Mouse (Mus musculus) forebrain, embryonic 11.5 days (tissue): Measurements from ENCODE around the gene Lrfn4. TPM values are rescaled to one million over a fixed set of nuclear protein-coding genes. Genes with fewer than 3 reads are reported as not detected.
A peak's percentile ranks its signal among the peaks of the same experiment; 100 is the strongest.

Source experiments
- ATAC-seq: fragments of 200-750 bp; cut with Nextera tagmentation; replicated peaks from 2 replicates; pipeline ENCODE4 v1.8.0; 2017; ENCODE audit warnings: moderate TSS enrichment; ENCODE audit not compliant: low FRiP score
- DNase-seq: peaks from one replicate; pipeline ENCODE4 v3.0.0-alpha.2; 2017; ENCODE audit warnings: low spot score
- H3K27ac ChIP-seq: fragments of 300-500 bp; sonication (generic); 2 replicates; pipeline ENCODE4 v1.5.1; 2014; ENCODE audit warnings: low read depth, low read length
- H3K27me3 ChIP-seq: fragments of 300-500 bp; sonication (generic); 2 replicates; pipeline ENCODE4 v1.6.1; 2014; ENCODE audit warnings: mild to moderate bottlenecking, low read length, mixed read lengths; ENCODE audit not compliant: control insufficient read depth, insufficient read depth
- H3K36me3 ChIP-seq: fragments of 300-500 bp; sonication (generic); 2 replicates; pipeline ENCODE4 v1.6.1; 2014; ENCODE audit warnings: mild to moderate bottlenecking, low read length, moderate library complexity, mixed read lengths; ENCODE audit not compliant: control insufficient read depth, insufficient read depth
- H3K4me1 ChIP-seq: fragments of 300-500 bp; sonication (generic); replicated peaks from 2 replicates; pipeline ENCODE4 v1.6.1; 2014; ENCODE audit warnings: low read length, mixed read lengths; ENCODE audit not compliant: control insufficient read depth, insufficient read depth
- H3K4me2 ChIP-seq: fragments of 300-500 bp; sonication (generic); 2 replicates; pipeline ENCODE4 v1.6.1; 2014; ENCODE audit warnings: low read depth, mild to moderate bottlenecking, low read length, moderate library complexity, mixed read lengths; ENCODE audit not compliant: severe bottlenecking
- H3K4me3 ChIP-seq: fragments of 300-500 bp; sonication (generic); 2 replicates; pipeline ENCODE4 v1.5.1; 2014; ENCODE audit warnings: low read depth, low read length
- H3K9ac ChIP-seq: fragments of 300-500 bp; sonication (generic); 2 replicates; pipeline ENCODE4 v1.6.1; 2014; ENCODE audit warnings: low read length
- H3K9me3 ChIP-seq: fragments of 300-500 bp; sonication (generic); 2 replicates; pipeline ENCODE4 v1.6.1; 2016; ENCODE audit warnings: low read length, mixed read lengths; ENCODE audit not compliant: control insufficient read depth
- WGBS: fragments of 180-500 bp; shearing (Covaris S2); extraction: QIAGEN DNeasy Blood & Tissue Kit; methylation state at CpG from one replicate; pipeline ENCODE4 v1.1.7; 2014; 5-methylcytosine and 5-hydroxymethylcytosine counted together
- polyA plus RNA-seq: library from polyadenylated mRNA; unstranded; fragments of >200 nt; fragmentation: Nextera tagmentation; extraction: Ambion mirVana; gene quantifications from 2 replicates; pipeline ENCODE4 v1.2.1, GENCODE M21; 2014

Lrfn4 gene
- polyA plus RNA-seq, 1 experiment from 2014 or later: 8.5 TPM

GRCm38 (mm10) chr19:4614305-4615150 is 939 bp downstream of the Lrfn4 start:
- WGBS: 26% methylated on average over 31 of the region's 49 CpGs
- ATAC-seq: no peak

GRCm38 (mm10) chr19:4613464-4614304 is 1.8 kb downstream of the Lrfn4 start:
- peak overlapping the region; percentile 77 for H3K4me2 ChIP-seq
- no peak overlapping the region for H3K27ac ChIP-seq
- DNase-seq (peak; percentile 52), ATAC-seq (no peak)
- no peaks in the 10 kb centered on the region for H3K27me3 ChIP-seq
- H3K36me3 ChIP-seq: peaks cover 8% of the 10 kb centered on the region; the same call in 1 of the 2 replicates
- 90% methylated on average over 33 of the region's 33 CpGs for WGBS
- H3K9me3 ChIP-seq: no peaks in the 10 kb centered on the region
- H3K4me3 ChIP-seq: peak overlapping the region; percentile 92; the same call in 1 of the 2 replicates
- H3K9ac ChIP-seq: no peak overlapping the region
- H3K4me1 ChIP-seq: peaks cover 13% of the 10 kb centered on the region

More at GRCm38 (mm10) chr19:4614305-4615150, 939 bp downstream of the Lrfn4 start:
- H3K9ac ChIP-seq: peak overlapping the region; percentile 96
- H3K4me3 ChIP-seq: peak overlapping the region; percentile 92
- no peaks in the 10 kb centered on the region for H3K9me3 ChIP-seq
- peaks cover 8% of the 10 kb centered on the region; the same call in 1 of the 2 replicates for H3K36me3 ChIP-seq
- no peaks in the 10 kb centered on the region for H3K27me3 ChIP-seq
- peaks cover 13% of the 10 kb centered on the region for H3K4me1 ChIP-seq
- DNase-seq: peak; percentile 79
- peak overlapping the region; percentile 77 for H3K4me2 ChIP-seq
- H3K27ac ChIP-seq: peak overlapping the region; percentile 78

- H3K27me3 ChIP-seq: no peaks in the 10 kb centered on the region
- H3K4me2 ChIP-seq: no peak overlapping the region
- WGBS: 90% methylated on average over 19 of the region's 19 CpGs
- ATAC-seq: no peak
- no peak overlapping the region for H3K4me3 ChIP-seq
- H3K9ac ChIP-seq: no peak overlapping the region
- H3K36me3 ChIP-seq: peaks cover 8% of the 10 kb centered on the region; the same call in 1 of the 2 replicates
- no peak for DNase-seq
- no peak overlapping the region for H3K27ac ChIP-seq
- peaks cover 11% of the 10 kb centered on the region for H3K4me1 ChIP-seq
- H3K9me3 ChIP-seq: no peaks in the 10 kb centered on the region
Observed at GRCm38 (mm10) chr19:4612181-4612961, 3.1 kb downstream of the Lrfn4 start.

GRCm38 (mm10) chr19:4610109-4610508 is 5.4 kb downstream of the Lrfn4 start:
- ATAC-seq: no peak

GRCm38 (mm10) chr19:4608511-4608910 is 7.0 kb downstream of the Lrfn4 start:
- ATAC-seq (no peak), DNase-seq (no peak)
- Histone ChIP-seq H3K36me3 (peaks cover 5% of the 10 kb centered on the region; the same call in 1 of the 2 replicates), H3K4me2 (no peak overlapping the region), H3K27ac (no peak overlapping the region), H3K4me3 (no peak overlapping the region), H3K27me3 (no peaks in the 10 kb centered on the region), H3K9ac (no peak overlapping the region), H3K9me3 (no peaks in the 10 kb centered on the region), H3K4me1 (no peaks in the 10 kb centered on the region; the same call in 1 of the 2 replicates)
- 74% methylated on average over 4 of the region's 4 CpGs for WGBS

More at GRCm38 (mm10) chr19:4610109-4610508, 5.4 kb downstream of the Lrfn4 start:
- H3K27me3 ChIP-seq: no peaks in the 10 kb centered on the region
- H3K27ac ChIP-seq: no peak overlapping the region
- WGBS: 72% methylated on average over 4 of the region's 4 CpGs
- no peak overlapping the region for H3K4me3 ChIP-seq
- H3K4me1 ChIP-seq: peaks cover 7% of the 10 kb centered on the region
- H3K9ac ChIP-seq: no peak overlapping the region
- no peak for DNase-seq
- H3K4me2 ChIP-seq: no peak overlapping the region
- H3K36me3 ChIP-seq: peaks cover 8% of the 10 kb centered on the region; the same call in 1 of the 2 replicates
- no peaks in the 10 kb centered on the region for H3K9me3 ChIP-seq

- H3K9me3 ChIP-seq: no peaks in the 10 kb centered on the region
- H3K9ac ChIP-seq: no peak overlapping the region
- H3K36me3 ChIP-seq: peaks cover 2% of the 10 kb centered on the region; the same call in 1 of the 2 replicates
- H3K27ac ChIP-seq: no peak overlapping the region
- no peak overlapping the region for H3K4me3 ChIP-seq
- WGBS: 89% methylated on average over 12 of the region's 12 CpGs
- ATAC-seq: no peak
- no peak overlapping the region for H3K4me2 ChIP-seq
- H3K27me3 ChIP-seq: no peaks in the 10 kb centered on the region
- H3K4me1 ChIP-seq: no peaks in the 10 kb centered on the region
- DNase-seq: no peak
Observed at GRCm38 (mm10) chr19:4607406-4607805, 8.1 kb downstream of the Lrfn4 start.

GRCm38 (mm10) chr19:4605654-4606053 is 9.8 kb downstream of the Lrfn4 start:
- H3K9ac ChIP-seq: no peak overlapping the region
- no peak for ATAC-seq
- no peaks in the 10 kb centered on the region for H3K27me3 ChIP-seq
- H3K4me2 ChIP-seq: no peak overlapping the region
- no peaks in the 10 kb centered on the region for H3K4me1 ChIP-seq
- H3K4me3 ChIP-seq: no peak overlapping the region
- 95% methylated on average over 4 of the region's 4 CpGs for WGBS
- no peaks in the 10 kb centered on the region for H3K9me3 ChIP-seq
- DNase-seq: peak; percentile 24
- H3K36me3 ChIP-seq: no peaks in the 10 kb centered on the region
- no peak overlapping the region for H3K27ac ChIP-seq
